Mouse (Mus musculus) inflammation-experienced regulatory T-cells, adult 6 months (primary cell): ENCODE measurements around the gene Ceacam15. TPM values are rescaled to one million over a fixed set of nuclear protein-coding genes. Genes with fewer than 3 reads are reported as not detected.

Experiments
- ATAC-seq: one replicate; pipeline ENCODE4 v1.8.0; 2017
- polyA plus RNA-seq, 3 experiments: library from polyadenylated mRNA; unstranded; fragments of 100-300 nt; shearing (Covaris generic); gene quantifications; one replicate each; pipeline ENCODE4 v1.2.1; 2017

Ceacam15 gene
- polyA plus RNA-seq, 3 experiments from 2014 or later, result 1.3 TPM; not detected in 1

DNA sequence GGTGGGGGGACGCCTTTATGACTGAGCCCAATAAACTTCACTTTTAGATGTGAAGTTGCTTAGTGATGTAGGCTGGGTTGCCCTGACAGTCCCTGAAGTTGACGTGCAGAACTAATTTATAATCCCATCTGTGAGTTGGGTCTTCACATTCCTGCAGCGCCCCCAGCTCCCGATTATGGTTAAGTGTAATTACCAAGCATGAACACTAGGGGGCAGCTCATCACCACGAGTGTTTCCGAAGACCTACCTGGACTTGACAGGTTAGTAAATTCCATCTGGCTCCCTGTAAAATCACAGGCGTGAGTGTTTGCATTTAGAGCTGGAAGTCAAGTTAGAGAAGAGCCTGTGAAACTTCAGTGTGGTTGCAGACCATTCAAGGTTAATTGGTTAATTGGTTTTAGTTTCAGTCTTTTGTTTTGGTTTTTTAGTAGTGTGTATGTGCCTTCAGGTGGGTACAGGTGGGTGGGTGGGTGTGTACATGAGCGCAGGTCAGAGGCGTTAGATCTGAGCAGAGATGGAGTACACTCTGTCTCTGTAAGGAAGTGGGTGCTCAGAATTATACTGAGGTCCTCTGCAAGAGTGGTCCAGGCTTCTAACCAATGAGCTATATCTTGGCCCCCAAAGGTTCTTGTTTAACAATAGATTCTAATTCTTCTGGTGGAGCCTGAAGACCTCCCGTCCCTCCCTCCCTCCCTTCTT lies 45.8 kb downstream of the Ceacam15 start:
- peak; percentile 23 for ATAC-seq

- peak; percentile 84 for ATAC-seq
Observed at GRCm38 (mm10) chr7:16628096-16628771, 47.3 kb downstream of the Ceacam15 start.

DNA sequence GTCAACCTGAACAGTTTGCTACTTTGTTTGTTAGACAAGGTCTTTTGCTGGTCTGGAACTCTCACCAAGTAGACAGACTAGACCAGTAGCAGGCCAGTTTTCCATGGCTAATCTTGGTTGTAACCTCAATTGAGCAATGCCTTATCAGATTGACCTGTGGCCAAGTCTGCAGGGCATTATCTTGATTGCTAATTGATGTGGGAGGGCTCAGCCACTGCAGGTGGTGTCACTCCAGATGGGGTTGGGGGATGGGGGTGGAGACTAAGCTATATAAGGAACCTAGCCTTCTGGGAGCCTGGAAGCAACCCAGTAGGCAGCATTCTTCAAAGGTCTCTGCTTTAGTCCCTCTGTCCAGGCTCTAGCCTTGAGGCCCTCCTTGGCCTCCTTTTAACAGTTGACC lies 51.8 kb downstream of the Ceacam15 start:
- ATAC-seq, result no peak

- ATAC-seq, result no peak
Observed at GRCm38 (mm10) chr7:16623131-16623530, 52.4 kb downstream of the Ceacam15 start.

Other genes with a start within 250 kb of the Ceacam15 start
- 1 to 10 TPM; 5.3 to 7.7 (median 7.6) TPM for gene Tmem160, start 222.9 kb downstream of the Ceacam15 start, polyA plus RNA-seq
- gene Npas1, start 198.0 kb downstream of the Ceacam15 start, polyA plus RNA-seq, result under 1 TPM in 2 of 3 experiments, not detected in 1; 0.18 to 0.24 TPM
- 1 to 10 TPM; 1.4 to 3.9 (median 2.5) TPM for gene Arhgap35, start 60.7 kb downstream of the Ceacam15 start, polyA plus RNA-seq
- gene Ceacam9, start 46.2 kb upstream of the Ceacam15 start, polyA plus RNA-seq, result not detected
- gene Ap2s1, start 62.7 kb upstream of the Ceacam15 start, polyA plus RNA-seq, result 100 to 1,000 TPM in 1 of 3 experiments, 10 to 100 TPM in 2; 62.5 to 127 (median 72.4) TPM
- gene Slc1a5, start 105.6 kb upstream of the Ceacam15 start, polyA plus RNA-seq, result 100 to 1,000 TPM; 134 to 155 (median 155) TPM
- 10 to 100 TPM; 16.1 to 24.1 (median 19.7) TPM for gene Strn4, start 140.2 kb upstream of the Ceacam15 start, polyA plus RNA-seq
- gene Fkrp, start 141.0 kb upstream of the Ceacam15 start, polyA plus RNA-seq, result 1 to 10 TPM; 5.7 to 9.6 (median 8.9) TPM
- gene Prkd2, start 167.2 kb upstream of the Ceacam15 start, polyA plus RNA-seq, result 10 to 100 TPM; 38.3 to 51.4 (median 47.1) TPM
- gene Dact3, start 199.6 kb upstream of the Ceacam15 start, polyA plus RNA-seq, result not detected
- gene Gng8, start 216.1 kb upstream of the Ceacam15 start, polyA plus RNA-seq, result not detected
- 1 to 10 TPM; 4.3 to 8.2 (median 7.1) TPM for gene Ptgir, start 230.8 kb upstream of the Ceacam15 start, polyA plus RNA-seq
- gene Calm3, start 248.4 kb upstream of the Ceacam15 start, polyA plus RNA-seq, result 100 to 1,000 TPM in 2 of 3 experiments, 10 to 100 TPM in 1; 51.8 to 255 (median 105) TPM